Mouse (Mus musculus) cortical plate, adult 2 months (tissue): ENCODE measurements around the gene Tmem165.

ENCODE experiments used
- CTCF ChIP-seq: fragments of 200-500 bp; IDR thresholded peaks from 2 replicates; pipeline ENCODE4 v1.5.1; 2011; ENCODE audit warnings: mild to moderate bottlenecking, control low read depth, low read length; ENCODE audit not compliant: insufficient read depth; ENCODE audit errors: extremely low read depth
- POLR2A ChIP-seq: fragments of 200-500 bp; IDR thresholded peaks from 2 replicates; pipeline ENCODE4 v1.6.1; 2011; ENCODE audit warnings: mild to moderate bottlenecking, low read length, control low read depth; ENCODE audit not compliant: insufficient read depth; ENCODE audit errors: extremely low read depth

GRCm38 (mm10) chr5:76183043-76183749 is 484 bp upstream of the Tmem165 start:
- no peak for TF ChIP-seq CTCF
- TF ChIP-seq POLR2A, result no peak
